Mouse (Mus musculus) kidney, adult 2 months (tissue): ENCODE data around the gene Jchain. TPM values are rescaled to one million over a fixed set of nuclear protein-coding genes. Genes with fewer than 3 reads are reported as not detected.

Source experiments
- DNase-seq: peaks from one replicate; pipeline ENCODE4 v3.0.0; 2021
- H3K27ac ChIP-seq: fragments of 200-500 bp; 2 replicates; pipeline ENCODE4 v1.5.1; 2012; ENCODE audit warnings: low read depth, low read length, control low read depth, inconsistent platforms; ENCODE audit not compliant: insufficient read depth
- H3K27me3 ChIP-seq: fragments of 200-500 bp; replicated peaks from 2 replicates; pipeline ENCODE4 v1.6.1; 2012; ENCODE audit warnings: mild to moderate bottlenecking, moderate library complexity, low read length, inconsistent platforms; ENCODE audit not compliant: control insufficient read depth, insufficient read depth
- H3K36me3 ChIP-seq: fragments of 200-500 bp; 2 replicates; pipeline ENCODE4 v1.6.1; 2012; ENCODE audit warnings: mild to moderate bottlenecking, moderate library complexity, low read length, inconsistent platforms; ENCODE audit not compliant: control insufficient read depth, insufficient read depth
- H3K4me1 ChIP-seq: fragments of 200-500 bp; 2 replicates; pipeline ENCODE4 v1.6.1; 2011; ENCODE audit warnings: low read length; ENCODE audit not compliant: control insufficient read depth, insufficient read depth
- H3K4me3 ChIP-seq: fragments of 200-500 bp; 2 replicates; pipeline ENCODE4 v1.5.1; 2011; ENCODE audit warnings: mild to moderate bottlenecking, low read depth, low read length, control low read depth; ENCODE audit not compliant: insufficient read depth
- CTCF ChIP-seq: fragments of 200-500 bp; conservative IDR thresholded peaks from 2 replicates; pipeline ENCODE4 v1.5.1; 2011; ENCODE audit warnings: low read depth, mild to moderate bottlenecking, control low read depth, low read length, moderate library complexity, mixed read lengths; ENCODE audit not compliant: insufficient read depth, insufficient read length
- POLR2A ChIP-seq: fragments of 200-500 bp; IDR thresholded peaks from one replicate; pipeline ENCODE4 v1.6.1; 2011; ENCODE audit warnings: low read depth, low read length, control low read depth
- WGBS: fragments of 180-500 bp; shearing (Covaris S2); methylation state at CpG from one replicate; pipeline ENCODE4 v1.1.7; 2018; 5-methylcytosine and 5-hydroxymethylcytosine counted together
- polyA plus RNA-seq: library from polyadenylated mRNA; depleted of rRNA; stranded (reverse); fragments of >200 nt; gene quantifications from 2 replicates; pipeline ENCODE4 v1.2.3, GENCODE M21; 2012; rRNA removed

The Jchain gene
- polyA plus RNA-seq, 1 experiment = 5.5 TPM

GRCm38 (mm10) chr5:88519232-88519631 is 8.5 kb downstream of the Jchain start:
- H3K36me3 ChIP-seq = no peaks in the 10 kb centered on the region
- no peaks in the 10 kb centered on the region for H3K4me1 ChIP-seq
- H3K4me3 ChIP-seq = no peak overlapping the region
- H3K27me3 ChIP-seq = no peaks in the 10 kb centered on the region
- 0% methylated on average over 2 of the region's 2 CpGs for WGBS
- no peak overlapping the region for H3K27ac ChIP-seq
- peak; percentile 55 for DNase-seq
- TF ChIP-seq CTCF = no peak
- TF ChIP-seq POLR2A = no peak

DNA sequence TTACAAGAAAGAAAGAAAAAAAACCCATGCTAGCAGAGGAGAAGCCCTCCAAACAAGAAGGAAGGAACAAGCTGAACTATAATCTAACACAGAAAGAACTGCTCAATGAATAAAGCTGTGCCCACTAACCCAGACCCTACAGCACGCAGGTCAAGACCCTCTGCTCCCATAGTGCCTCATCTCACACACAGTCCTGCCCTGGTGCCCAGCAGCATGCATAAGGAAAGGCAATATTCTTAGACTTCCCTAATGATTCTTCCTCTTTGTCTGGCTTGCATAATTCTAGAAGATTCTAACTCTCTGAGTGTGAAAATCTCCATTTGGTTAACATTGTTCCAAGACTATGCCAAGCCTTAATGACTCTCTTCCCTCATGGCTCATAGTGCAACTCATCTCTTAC is 18.7 kb downstream of the Jchain start:
- Histone ChIP-seq H3K4me3 (no peak overlapping the region), H3K27ac (no peak overlapping the region), H3K27me3 (no peaks in the 10 kb centered on the region), H3K36me3 (no peaks in the 10 kb centered on the region), H3K4me1 (no peaks in the 10 kb centered on the region)
- 87% methylated on average over 1 of the region's 1 CpGs for WGBS
- TF ChIP-seq POLR2A (no peak), CTCF (no peak)
- DNase-seq = no peak

DNA sequence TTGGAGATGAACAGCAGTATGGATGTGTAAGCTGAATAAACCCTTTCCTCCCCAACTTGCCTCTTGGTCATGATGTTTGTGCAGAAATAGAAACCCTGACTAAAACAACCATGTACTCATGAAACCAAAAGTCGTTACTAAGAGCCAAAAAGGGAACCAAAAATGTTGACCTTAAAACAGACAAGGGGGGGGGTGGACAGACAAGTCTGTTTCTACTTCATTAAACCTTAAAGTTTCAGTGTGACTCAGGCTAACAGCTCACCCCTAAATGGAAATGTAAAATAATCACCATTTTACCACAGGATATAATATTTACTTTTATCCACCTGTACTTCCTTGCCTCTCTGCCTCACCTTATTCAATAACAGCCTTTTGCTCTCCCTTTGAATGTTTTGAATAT is 19.1 kb downstream of the Jchain start:
- 39% methylated on average over 1 of the region's 1 CpGs for WGBS
- H3K4me3 ChIP-seq = no peak overlapping the region
- H3K27ac ChIP-seq = no peak overlapping the region
- no peaks in the 10 kb centered on the region for H3K4me1 ChIP-seq
- H3K27me3 ChIP-seq = no peaks in the 10 kb centered on the region
- H3K36me3 ChIP-seq = no peaks in the 10 kb centered on the region
- no peak for DNase-seq
- no peak for TF ChIP-seq CTCF

DNA sequence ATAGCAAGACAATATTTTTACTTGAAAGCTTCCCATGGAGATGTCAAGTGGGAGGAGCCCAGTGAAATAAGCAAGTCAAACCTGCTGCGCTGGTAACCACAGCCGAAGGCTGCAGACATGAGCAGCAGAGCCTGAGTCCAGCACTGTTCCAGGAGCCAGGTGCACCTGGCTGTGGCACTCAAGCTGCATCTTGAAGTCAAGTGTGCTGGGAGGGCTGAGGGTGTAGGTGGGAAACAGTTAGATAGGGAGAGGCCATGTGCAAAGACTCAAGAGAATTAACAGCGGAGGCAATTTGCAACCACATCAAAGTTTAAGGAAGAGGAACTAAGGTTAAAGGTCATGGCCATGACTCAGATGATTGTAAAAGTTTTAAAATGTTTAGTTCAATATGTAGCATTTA is 27.9 kb downstream of the Jchain start:
- H3K4me1 ChIP-seq = no peaks in the 10 kb centered on the region
- no peaks in the 10 kb centered on the region for H3K36me3 ChIP-seq
- no peak overlapping the region for H3K4me3 ChIP-seq
- DNase-seq = no peak
- WGBS = 84% methylated on average over 3 of the region's 3 CpGs
- H3K27ac ChIP-seq = no peak overlapping the region
- TF ChIP-seq POLR2A (no peak), CTCF (no peak)
- no peaks in the 10 kb centered on the region for H3K27me3 ChIP-seq

DNA sequence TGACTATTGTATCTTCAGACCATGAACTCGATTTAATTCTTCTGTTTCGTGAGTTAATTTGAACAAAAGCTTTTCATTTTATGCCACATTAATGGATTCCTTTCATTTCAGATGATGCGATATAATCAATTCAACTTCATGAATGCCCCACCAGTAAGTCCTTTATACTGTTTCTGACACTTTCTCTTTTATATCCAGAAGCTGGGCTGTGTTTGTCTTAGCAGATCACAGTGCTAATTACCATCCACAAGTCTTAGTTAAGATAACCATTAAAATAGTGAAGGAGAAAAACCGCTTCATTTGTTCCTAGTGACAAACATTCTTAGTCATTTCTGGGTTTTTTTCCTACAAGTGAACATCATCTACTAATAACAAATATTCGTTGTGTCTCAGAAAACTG is 36.6 kb downstream of the Jchain start:
- Histone ChIP-seq H3K27me3 (no peaks in the 10 kb centered on the region), H3K36me3 (no peaks in the 10 kb centered on the region), H3K4me1 (no peaks in the 10 kb centered on the region), H3K4me3 (no peak overlapping the region), H3K27ac (no peak overlapping the region)
- 91% methylated on average over 5 of the region's 5 CpGs for WGBS
- TF ChIP-seq POLR2A (no peak), CTCF (no peak)
- DNase-seq = no peak

- no peak for DNase-seq
- Histone ChIP-seq H3K27me3 (no peaks in the 10 kb centered on the region), H3K36me3 (no peaks in the 10 kb centered on the region), H3K4me3 (no peak overlapping the region), H3K27ac (no peak overlapping the region), H3K4me1 (no peaks in the 10 kb centered on the region)
- TF ChIP-seq POLR2A = no peak
- TF ChIP-seq CTCF = no peak
- WGBS = 50% methylated on average over 2 of the region's 2 CpGs
Observed at GRCm38 (mm10) chr5:88489004-88489403, 38.7 kb downstream of the Jchain start.

DNA sequence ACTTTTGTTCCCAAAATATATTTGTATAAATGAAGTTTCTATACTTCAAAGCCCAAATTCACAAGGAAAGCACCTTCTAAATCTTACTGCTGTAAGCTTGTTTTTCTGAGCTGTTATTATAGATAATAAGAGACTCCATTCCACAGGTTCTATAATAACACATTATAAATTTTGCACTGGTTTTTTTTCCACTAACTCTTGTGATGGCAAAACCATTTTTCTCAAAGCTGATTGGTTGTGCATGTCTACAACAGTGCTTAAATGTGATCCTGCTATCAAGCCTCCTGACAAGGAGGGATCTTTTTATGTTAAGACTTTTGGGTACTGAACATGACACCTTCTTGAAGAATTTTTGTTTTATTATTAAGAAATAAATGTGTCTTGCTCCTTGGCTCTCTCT is 40.0 kb downstream of the Jchain start, which contains the start of gene Enam:
TSS of gene Enam (plus strand) at position 301 of the 400 bp plus-strand sequence.
- no peak within 1 kb of the TSS for H3K4me3 ChIP-seq
- no peak for DNase-seq
- H3K27ac ChIP-seq = no peak within 1 kb of the TSS
- TF ChIP-seq CTCF (no peak), POLR2A (no peak)
- H3K4me1 ChIP-seq = no peaks in the 10 kb centered on the region
- H3K36me3 ChIP-seq = no peaks in the 10 kb centered on the region
- H3K27me3 ChIP-seq = no peaks in the 10 kb centered on the region

Other genes starting within 250 kb of the Jchain start
- gene Prol1, start 210.6 kb downstream of the Jchain start, polyA plus RNA-seq = not detected in 2 replicates
- not detected in 2 replicates for gene Amtn, start 151.8 kb downstream of the Jchain start, polyA plus RNA-seq
- gene Ambn, start 71.9 kb downstream of the Jchain start, polyA plus RNA-seq = not detected in 2 replicates
- not detected in 2 replicates for gene Enam, start 39.9 kb downstream of the Jchain start, polyA plus RNA-seq
- 7.9 and 9.8 TPM in 2 replicates for gene Utp3, start 26.6 kb upstream of the Jchain start, polyA plus RNA-seq
- gene Rufy3, start 37.1 kb upstream of the Jchain start, polyA plus RNA-seq = 21.2 and 24.0 TPM in 2 replicates
- gene Grsf1, start 148.3 kb upstream of the Jchain start, polyA plus RNA-seq = 58.4 and 60.7 TPM in 2 replicates
- gene Mob1b, start 193.0 kb upstream of the Jchain start, polyA plus RNA-seq = 5.3 and 6.7 TPM in 2 replicates
- gene Dck, start 237.1 kb upstream of the Jchain start, polyA plus RNA-seq = 1.4 and 2.0 TPM in 2 replicates